Mouse (Mus musculus) layer of hippocampus, adult 11-12 months (tissue): ENCODE results near the gene Gm11564.
"Not testable (repeated sequence)": the region's sequence is repeated elsewhere in the genome, so short reads cannot be mapped to it uniquely, and the experiment has no call there.

Source experiments
- DNase-seq: peaks from one replicate; pipeline ENCODE4 v3.0.0; 2022; ENCODE audit warnings: low spot score

Gm11564 gene

DNA sequence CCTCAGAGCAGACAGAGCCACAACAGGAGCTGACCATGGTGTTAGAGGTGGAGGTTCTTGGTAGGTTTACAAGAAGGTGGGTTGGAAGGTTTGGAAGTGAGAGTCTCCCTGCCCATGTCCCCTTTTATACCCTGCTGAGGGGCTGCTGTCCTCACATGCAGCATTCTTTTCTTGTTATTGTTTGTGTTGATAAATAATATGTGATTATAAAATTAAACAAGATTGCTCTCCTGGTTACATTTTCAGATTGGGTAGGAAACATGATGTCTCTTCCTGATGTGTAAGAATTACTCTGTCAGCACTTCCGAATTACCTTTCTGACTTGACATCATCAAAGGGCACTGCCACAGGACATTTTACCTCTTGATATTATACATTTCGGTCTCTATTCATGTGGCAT lies at the start of gene Gm11564:
TSS of gene Gm11564 (minus strand) at position 101 of the 400 bp plus-strand sequence.
- DNase-seq, result not testable (repeated sequence)

DNA sequence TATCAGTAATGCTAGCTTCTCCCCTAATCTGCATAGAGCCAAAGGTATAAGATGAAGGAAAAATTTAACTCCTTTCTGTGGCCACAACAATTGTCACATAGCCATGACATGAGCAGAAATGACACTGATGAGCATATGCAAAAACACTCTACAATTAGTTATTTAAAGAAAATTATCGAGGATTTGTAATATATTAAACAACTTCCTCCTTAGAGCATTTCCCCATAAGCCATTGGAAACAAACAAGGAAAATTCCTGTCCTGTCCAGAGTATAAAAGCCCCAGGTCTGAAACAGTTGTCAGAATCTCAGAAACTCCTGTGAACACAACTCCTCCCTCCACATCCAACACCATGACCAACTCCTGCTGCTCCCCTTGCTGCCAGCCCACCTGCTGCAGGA lies 48.7 kb upstream of the Gm11564 start, which contains the start of gene Gm11559:
TSS of gene Gm11559 (plus strand) at position 301 of the 400 bp plus-strand sequence.
- DNase-seq, result not testable (repeated sequence)

DNA sequence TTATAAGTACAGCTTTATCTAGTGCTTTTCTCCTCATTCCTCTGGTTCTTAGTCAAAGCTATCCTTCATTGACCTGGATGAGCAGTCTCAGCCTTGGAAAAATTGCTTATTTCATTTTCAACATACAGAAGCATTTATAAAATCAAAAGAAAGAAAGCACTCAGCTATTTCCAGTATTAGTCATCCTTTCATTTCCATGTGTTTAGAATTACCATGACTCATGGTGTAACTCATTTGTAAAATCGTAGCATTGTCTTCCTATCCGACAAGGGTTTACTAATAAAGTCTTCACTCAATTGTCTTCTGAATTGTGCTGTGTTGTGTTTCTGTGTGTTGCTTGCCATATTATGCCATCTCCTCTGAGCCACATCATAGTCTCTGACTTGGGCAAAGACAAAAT lies 43.3 kb upstream of the Gm11564 start:
- DNase-seq, result no peak

DNA sequence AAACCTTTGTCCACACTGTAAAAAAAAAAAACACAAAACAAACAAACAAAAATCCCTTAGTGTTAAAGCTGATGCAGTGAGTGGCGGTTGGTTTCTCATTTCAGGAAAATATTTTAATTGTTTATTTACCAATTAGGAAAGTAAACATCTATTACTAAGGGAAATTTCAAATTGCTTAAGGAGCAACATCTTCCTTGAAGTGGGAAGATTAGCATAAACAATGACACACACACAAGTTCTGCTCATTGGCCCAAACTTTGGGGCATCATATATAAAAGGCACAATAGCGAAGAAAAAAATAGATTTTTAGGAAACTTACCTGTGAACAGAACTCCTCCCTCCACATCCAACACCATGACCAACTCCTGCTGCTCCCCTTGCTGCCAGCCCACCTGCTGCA lies 42.2 kb upstream of the Gm11564 start, which contains the start of gene Gm11568:
TSS of gene Gm11568 (plus strand) at position 301 of the 400 bp plus-strand sequence.
- no peak for DNase-seq

DNA sequence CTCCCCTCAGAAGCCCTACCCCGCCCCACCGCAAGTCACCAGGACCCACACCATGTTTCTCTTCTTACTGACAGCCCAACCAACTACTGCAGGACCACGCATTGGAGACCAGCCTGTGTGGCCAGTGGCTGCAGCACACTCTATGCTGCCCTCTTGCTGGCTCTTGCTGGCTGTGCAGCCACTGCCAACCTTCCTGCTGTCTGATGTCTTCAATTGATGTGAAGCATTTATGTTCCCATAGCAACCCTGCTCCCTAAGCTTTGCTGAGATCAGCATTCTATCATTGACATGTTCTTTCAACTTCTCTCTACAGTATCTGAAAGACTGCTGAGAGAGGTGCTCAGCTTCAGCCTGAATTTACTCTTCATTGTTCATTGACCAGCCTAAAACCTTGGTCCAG lies 38.7 kb upstream of the Gm11564 start:
- DNase-seq, result no peak

DNA sequence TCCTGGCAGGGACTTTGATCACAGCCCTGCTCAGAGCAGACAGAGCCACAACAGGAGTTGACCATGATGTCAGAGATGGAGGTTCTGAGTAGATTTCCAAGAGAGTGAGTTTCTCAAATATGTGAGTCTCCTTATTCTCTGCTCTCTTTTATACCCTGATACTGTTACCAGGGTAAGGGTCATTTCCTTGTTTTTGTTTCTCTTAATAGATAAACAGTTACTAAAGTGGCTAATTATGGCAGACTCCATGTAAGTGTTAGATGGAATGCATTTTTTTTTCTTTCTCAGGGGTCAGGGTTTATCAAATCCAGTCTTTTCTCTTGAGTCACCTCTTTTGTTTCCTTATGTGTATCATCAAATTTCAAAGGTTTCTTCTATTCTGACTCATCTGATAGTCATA lies 36.0 kb upstream of the Gm11564 start, which contains the start of gene Krtap4-16:
TSS of gene Krtap4-16 (minus strand) at position 101 of the 400 bp plus-strand sequence.
- DNase-seq, result no peak

DNA sequence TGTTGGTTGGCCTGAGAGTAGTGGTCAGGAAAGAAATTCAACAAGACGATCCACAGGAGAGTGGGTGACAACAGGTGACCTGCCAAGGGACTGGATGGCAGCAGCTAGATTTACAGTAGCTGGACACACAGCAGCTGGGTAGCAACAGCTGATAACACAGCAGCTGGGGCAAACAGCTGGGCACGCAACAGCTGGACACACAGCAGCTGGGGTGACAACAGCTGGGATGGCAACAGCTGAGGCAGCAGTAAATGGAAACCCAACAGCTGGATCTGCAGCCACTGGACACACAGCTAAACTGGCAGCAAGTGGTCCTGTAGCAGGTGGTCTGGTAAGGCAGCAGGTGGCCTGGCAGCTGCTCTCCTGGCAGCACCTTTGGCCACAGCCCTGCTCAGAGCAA lies 31.3 kb upstream of the Gm11564 start:
- no peak for DNase-seq

DNA sequence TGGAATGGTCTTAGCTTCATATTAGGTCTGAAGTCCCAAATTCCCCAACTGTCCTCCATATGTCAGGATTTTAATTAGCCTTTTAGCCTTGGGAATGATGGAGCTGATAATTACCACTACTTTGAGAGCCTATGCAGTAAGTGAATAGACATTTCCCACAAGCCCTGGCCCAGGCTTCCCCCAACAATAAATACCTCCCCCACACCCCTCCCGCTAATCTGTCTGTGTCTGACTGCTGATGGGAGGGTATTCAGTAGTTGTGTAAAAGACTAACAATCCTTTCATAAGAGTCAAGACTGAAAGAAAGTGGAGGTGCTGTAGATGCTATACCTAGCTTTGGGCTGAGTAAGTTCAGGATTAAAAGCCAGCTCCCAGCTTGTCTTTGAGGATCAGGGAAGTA lies 26.7 kb upstream of the Gm11564 start:
- no peak for DNase-seq

DNA sequence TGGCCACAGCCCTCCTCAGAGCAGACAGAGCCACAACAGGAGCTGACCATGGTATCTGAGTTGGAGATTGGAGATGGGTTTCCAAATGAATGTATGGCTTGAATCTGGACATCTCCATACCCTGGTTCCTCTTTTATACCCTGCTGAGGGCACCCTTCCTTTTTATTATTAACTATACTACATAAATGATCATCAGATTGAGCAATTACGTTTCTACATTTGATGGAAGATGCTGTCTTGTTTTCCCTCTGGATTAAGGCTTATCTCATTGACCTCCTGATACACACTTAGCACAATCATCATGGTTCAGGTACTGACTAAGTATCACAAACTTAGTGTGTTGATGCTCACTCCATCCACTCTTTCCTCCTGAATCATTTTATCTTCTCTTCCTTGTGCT lies 22.5 kb upstream of the Gm11564 start, which contains the start of gene 2300003K06Rik:
TSS of gene 2300003K06Rik (minus strand) at position 101 of the 400 bp plus-strand sequence.
- no peak for DNase-seq

DNA sequence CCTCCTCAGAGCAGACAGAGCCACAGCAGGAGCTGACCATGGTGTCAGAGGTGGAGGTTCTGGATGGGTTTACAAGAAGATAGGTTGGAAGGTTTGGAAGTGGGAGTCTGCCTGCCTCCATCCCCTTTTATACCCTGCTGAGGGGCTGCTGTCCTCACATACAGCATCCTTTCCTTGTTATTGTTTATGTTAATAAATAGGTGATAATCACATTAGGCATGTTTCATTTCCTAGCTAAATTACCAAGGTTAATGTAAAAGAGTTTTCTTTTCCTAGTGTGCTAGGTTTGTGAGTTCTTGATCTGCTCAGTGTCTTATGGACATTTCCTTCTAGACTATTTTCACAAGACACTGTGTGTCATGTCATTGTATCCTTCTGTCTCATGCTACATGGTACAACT lies 5.7 kb downstream of the Gm11564 start, which contains the start of gene Krtap4-13:
TSS of gene Krtap4-13 (minus strand) at position 101 of the 400 bp plus-strand sequence.
- DNase-seq, result not testable (repeated sequence)

DNA sequence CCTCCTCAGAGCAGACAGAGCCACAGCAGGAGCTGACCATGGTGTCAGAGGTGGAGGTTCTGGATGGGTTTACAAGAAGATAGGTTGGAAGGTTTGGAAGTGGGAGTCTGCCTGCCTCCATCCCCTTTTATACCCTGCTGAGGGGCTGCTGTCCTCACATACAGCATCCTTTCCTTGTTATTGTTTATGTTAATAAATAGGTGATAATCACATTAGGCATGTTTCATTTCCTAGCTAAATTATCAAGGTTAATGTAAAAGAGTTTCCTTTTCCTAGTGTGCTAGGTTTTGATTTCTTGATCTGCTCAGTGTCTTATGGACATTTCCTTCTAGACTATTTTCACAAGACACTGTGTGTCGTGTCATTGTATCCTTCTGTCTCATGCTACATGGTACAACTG lies 11.1 kb downstream of the Gm11564 start, which contains the start of gene Gm11554:
TSS of gene Gm11554 (minus strand) at position 101 of the 400 bp plus-strand sequence.
- DNase-seq, result not testable (repeated sequence)

DNA sequence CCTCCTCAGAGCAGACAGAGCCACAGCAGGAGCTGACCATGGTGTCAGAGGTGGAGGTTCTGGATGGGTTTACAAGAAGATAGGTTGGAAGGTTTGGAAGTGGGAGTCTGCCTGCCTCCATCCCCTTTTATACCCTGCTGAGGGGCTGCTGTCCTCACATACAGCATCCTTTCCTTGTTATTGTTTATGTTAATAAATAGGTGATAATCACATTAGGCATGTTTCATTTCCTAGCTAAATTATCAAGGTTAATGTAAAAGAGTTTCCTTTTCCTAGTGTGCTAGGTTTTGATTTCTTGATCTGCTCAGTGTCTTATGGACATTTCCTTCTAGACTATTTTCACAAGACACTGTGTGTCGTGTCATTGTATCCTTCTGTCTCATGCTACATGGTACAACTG lies 16.6 kb downstream of the Gm11564 start, which contains the start of gene Gm11569:
TSS of gene Gm11569 (minus strand) at position 101 of the 400 bp plus-strand sequence.
- DNase-seq, result not testable (repeated sequence)

DNA sequence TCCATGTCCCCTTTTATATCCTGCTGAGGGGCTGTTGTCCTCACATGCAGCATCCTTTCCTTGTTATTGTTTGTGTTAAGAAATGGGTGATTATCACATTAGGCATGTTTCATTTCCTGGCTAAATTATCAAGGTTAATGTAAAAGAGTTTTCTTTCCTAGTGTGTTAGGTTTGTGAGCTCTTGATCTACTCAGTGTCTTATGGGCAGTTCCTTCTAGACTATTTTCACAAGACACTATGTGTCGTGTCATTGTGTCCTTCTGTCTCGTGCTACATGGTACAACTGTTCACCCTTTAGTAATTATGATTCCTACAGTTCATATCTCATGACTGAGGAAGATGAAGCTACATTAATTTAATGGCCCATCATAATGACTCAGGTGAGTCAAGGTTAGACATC lies 22.1 kb downstream of the Gm11564 start, which contains the start of gene Gm11596:
TSS of gene Gm11596 (minus strand) at position 101 of the 400 bp plus-strand sequence.
- no peak for DNase-seq

DNA sequence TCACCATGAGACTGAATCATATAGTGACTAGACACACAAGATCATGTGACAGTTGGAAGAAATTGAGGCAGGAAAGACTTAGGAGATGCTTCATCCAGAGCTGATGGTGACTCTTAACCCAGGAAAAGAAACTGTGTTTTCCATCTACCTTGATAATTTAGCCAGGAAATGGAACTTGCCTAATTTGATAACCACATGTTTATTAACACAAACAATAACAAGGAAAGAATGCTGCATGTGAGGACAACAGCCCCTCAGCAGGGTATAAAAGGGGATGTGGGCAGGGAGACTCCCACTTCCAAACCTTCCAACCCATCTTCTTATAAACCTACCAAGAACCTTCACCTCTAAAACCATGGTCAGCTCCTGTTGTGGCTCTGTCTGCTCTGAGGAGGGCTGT lies 30.6 kb downstream of the Gm11564 start, which contains the start of gene Krtap4-9:
TSS of gene Krtap4-9 (plus strand) at position 301 of the 400 bp plus-strand sequence.
- not testable (repeated sequence) for DNase-seq

DNA sequence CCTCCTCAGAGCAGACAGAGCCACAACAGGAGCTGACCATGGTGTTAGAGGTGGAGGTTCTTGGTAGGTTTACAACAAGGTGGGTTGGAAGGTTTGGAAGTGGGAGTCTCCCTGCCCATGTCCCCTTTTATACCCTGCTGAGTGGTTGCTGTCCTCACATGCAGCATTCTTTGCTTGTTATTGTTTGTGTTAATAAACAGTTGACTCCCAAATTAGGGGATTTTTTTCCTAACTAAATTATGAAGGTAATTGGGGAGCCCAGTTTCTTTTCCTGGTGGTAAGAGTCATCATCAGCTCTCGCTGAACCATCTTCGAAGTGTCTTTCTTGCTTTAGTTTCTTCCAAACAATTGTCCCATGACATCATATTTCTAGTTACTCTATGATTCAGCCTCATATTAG lies 34.9 kb downstream of the Gm11564 start, which contains the start of gene Krtap4-8:
TSS of gene Krtap4-8 (minus strand) at position 101 of the 400 bp plus-strand sequence.
- DNase-seq, result no peak

DNA sequence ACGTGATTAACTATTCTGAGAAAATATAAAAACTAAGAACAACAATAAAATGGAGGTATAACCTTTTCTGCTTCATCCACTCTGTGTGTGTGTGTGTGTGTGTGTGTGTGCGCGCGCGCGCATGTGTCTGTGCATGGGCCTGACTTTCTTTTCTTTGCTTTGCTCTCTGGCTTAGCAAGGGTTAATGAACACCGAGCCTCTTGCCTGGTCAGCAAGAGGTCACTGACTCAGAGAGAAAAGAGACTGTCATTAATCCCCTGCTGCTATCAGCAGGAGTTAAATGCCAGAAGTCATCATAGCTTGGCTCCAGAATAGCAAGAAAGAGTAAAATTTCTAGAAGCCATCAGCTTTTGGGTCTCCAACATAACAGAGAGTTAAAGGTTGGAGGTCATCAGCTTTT lies 37.1 kb downstream of the Gm11564 start:
- no peak for DNase-seq

DNA sequence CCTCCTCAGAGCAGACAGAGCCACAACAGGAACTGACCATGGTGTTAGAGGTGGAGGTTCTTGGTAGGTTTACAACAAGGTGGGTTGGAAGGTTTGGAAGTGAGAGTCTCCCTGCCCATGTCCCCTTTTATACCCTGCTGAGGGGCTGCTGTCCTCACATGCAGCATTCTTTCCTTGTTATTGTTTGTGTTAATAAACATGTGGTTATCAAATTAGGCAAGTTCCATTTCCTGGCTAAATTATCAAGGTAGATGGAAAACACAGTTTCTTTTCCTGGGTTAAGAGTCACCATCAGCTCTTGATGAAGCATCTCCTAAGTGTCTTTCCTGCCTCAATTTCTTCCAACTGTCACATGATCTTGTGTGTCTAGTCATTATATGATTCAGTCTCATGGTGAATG lies 42.7 kb downstream of the Gm11564 start, which contains the start of gene Gm11595:
TSS of gene Gm11595 (minus strand) at position 101 of the 400 bp plus-strand sequence.
- not testable (repeated sequence) for DNase-seq

DNA sequence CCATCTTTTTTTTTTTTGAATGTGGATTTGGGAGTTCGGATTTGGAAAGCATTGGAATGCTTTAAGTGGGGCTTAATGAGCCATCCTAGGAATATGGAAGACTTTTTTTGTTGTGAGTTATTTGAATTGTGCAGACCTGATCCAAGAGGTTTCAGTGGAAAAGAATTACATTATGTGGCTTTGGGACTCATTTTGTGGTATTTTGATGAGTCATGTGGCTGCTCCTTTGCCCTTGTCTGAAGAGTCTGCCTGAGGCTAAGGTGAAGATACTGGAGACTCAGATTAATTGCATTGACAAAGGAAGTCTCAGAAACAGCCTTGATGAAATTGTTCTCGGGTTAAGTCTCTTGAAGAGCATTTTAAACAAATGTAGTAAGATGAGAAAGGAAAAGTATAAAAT lies 47.1 kb downstream of the Gm11564 start:
- no peak for DNase-seq
